ENCODE assay signal across 8 mouse cellular contexts in the genomic region with DNA sequence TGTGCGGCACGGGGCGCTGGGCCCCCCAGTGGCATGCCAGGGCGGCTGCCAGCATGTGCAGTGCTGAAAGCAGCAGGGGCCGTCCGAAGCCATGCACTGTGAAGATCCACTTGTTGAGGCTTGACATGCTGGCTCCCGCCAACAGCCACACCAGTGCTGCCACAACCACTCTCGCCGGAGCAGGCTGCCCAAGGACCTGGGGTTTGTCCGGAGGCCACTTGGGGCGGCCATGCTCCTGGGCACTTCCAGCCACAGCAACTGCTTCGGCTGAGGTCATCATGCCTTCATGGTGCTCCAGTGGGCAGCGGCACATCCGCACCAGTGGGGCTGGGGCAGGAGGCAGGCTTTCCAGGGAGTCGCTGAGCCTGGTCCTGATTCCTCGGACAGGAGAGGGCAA. TPM values are rescaled to one million over a fixed set of nuclear protein-coding genes. Genes with fewer than 3 reads are reported as not detected.
DNase-seq lines count a peak whose midpoint lies in the region; ATAC-seq and TF ChIP-seq lines count a peak whose summit lies in the region.

No protein-coding gene starts in this region.

- no peak overlapping the region for H3K27ac ChIP-seq in testis, adult 2 months (ENCODE audit: control insufficient read depth, insufficient read depth, low read depth, low read length)
- H3K27ac ChIP-seq in kidney, embryonic 16.5 days (ENCODE audit: low read length): no peak overlapping the region
- no peak overlapping the region for H3K27ac ChIP-seq in lung, embryonic 16.5 days (ENCODE audit: low read length)

- H3K27me3 ChIP-seq in testis, adult 2 months (ENCODE audit: control insufficient read depth, insufficient read depth, low read length): 0 out of 2 replicates have a peak, but pooled peaks cover 3% of the 10 kb centered on the region
- H3K27me3 ChIP-seq in kidney, embryonic 16.5 days (ENCODE audit: insufficient read depth, low read length): no peaks in the 10 kb centered on the region; the same call in 1 of the 2 replicates
- no peaks in the 10 kb centered on the region for H3K27me3 ChIP-seq in lung, embryonic 16.5 days (ENCODE audit: control insufficient read depth, insufficient read depth, low read depth, low read length)

- no peaks in the 10 kb centered on the region for H3K36me3 ChIP-seq in testis, adult 2 months (ENCODE audit: control insufficient read depth, insufficient read depth, low read length)
- H3K36me3 ChIP-seq in kidney, embryonic 16.5 days (ENCODE audit: insufficient read depth, low read length): no peaks in the 10 kb centered on the region
- H3K36me3 ChIP-seq in lung, embryonic 16.5 days (ENCODE audit: control insufficient read depth, insufficient read depth, low read length): no peaks in the 10 kb centered on the region

- peak; percentile 28 for ATAC-seq in kidney, embryonic 16.5 days (ENCODE audit: low FRiP score, low TSS enrichment)
- peak; percentile 7; the same call in 1 of the 2 replicates for ATAC-seq in lung, embryonic 16.5 days (ENCODE audit: low read depth)
- ATAC-seq in erythroid progenitor cell, adult 5-6 weeks (replicated peaks; ENCODE audit: low FRiP score, poor library complexity, severe bottlenecking): no peak

- no peak for TF ChIP-seq CTCF in testis, adult 2 months (IDR thresholded peaks at IDR 0.05; ENCODE audit: control insufficient read depth, insufficient read depth, insufficient replicate concordance, low read depth, low read length)

- no peak for DNase-seq in testis, postnatal 10 days (ENCODE audit: low spot score)
- DNase-seq in cerebellum, adult 9-11 months: peak; percentile 73
- DNase-seq in gastrocnemius, postnatal 10 days: peak; percentile 33
- DNase-seq in right cerebral cortex, postnatal 14 days: peak; percentile 43

- 1% methylated on average over 16 of the region's 16 CpGs for WGBS in kidney, embryonic 16.5 days
- WGBS in lung, embryonic 16.5 days: 2% methylated on average over 16 of the region's 16 CpGs

- H3K4me1 ChIP-seq in testis, adult 2 months (ENCODE audit: control insufficient read depth, insufficient read depth, low read length): peaks cover 17% of the 10 kb centered on the region
- peaks cover 29% of the 10 kb centered on the region for H3K4me1 ChIP-seq in kidney, embryonic 16.5 days (ENCODE audit: insufficient read depth, low read length)
- H3K4me1 ChIP-seq in lung, embryonic 16.5 days (replicated peaks; ENCODE audit: control insufficient read depth, insufficient read depth, low read length): peaks cover 26% of the 10 kb centered on the region

- H3K4me2 ChIP-seq in kidney, embryonic 16.5 days (replicated peaks; ENCODE audit: low read depth, low read length): peak overlapping the region; percentile 95
- peak overlapping the region; percentile 92 for H3K4me2 ChIP-seq in lung, embryonic 16.5 days (ENCODE audit: low read depth, low read length)

- H3K9me3 ChIP-seq in kidney, embryonic 16.5 days (ENCODE audit: low read length): no peaks in the 10 kb centered on the region
- H3K9me3 ChIP-seq in lung, embryonic 16.5 days (ENCODE audit: control insufficient read depth, low read length): no peaks in the 10 kb centered on the region

- H3K4me3 ChIP-seq in testis, adult 2 months (ENCODE audit: control insufficient read depth, low read depth, low read length): peak overlapping the region; percentile 68
- peak overlapping the region; percentile 60 for H3K4me3 ChIP-seq in kidney, embryonic 16.5 days (ENCODE audit: low read length)
- H3K4me3 ChIP-seq in lung, embryonic 16.5 days (ENCODE audit: low read length): peak overlapping the region; percentile 66

- TF ChIP-seq POLR2A in testis, adult 2 months (IDR thresholded peaks at IDR 0.05; ENCODE audit: control insufficient read depth, low read depth, low read length): no peak

- H3K9ac ChIP-seq in kidney, embryonic 16.5 days (replicated peaks; ENCODE audit: low read length): peak overlapping the region; percentile 71
- H3K9ac ChIP-seq in lung, embryonic 16.5 days (ENCODE audit: low read length): peak overlapping the region; percentile 67

RNA-seq across cellular contexts. Expression of gene Slc35e4, which starts 1.6 kb away (rescaled TPM):
- polyA plus RNA-seq in testis, adult 2 months (2012; rRNA removed): 0.64 and 0.72 TPM in 2 replicates
- total RNA-seq in gastrocnemius, postnatal 10 days (2021): 10 to 100 TPM; 15.8 to 19.4 TPM
- 5.0 and 6.1 TPM in 2 replicates for polyA plus RNA-seq in kidney, embryonic 16.5 days (2015; fragmentation: Nextera tagmentation; extraction: Ambion mirVana)
- 3.5 and 4.4 TPM in 2 replicates for polyA plus RNA-seq in lung, embryonic 16.5 days (2015; fragmentation: Nextera tagmentation; extraction: Ambion mirVana)
- 0.42 TPM in 1 of 2 replicates, not detected in the other for total RNA-seq in erythroid progenitor cell, adult 5-6 weeks (2015; ENCODE audit: low replicate concordance)
- 0.76 TPM in 1 of 2 replicates, not detected in the other for total RNA-seq in erythroid progenitor cell, adult 5-6 weeks (2017; ENCODE audit: low replicate concordance)

RNA-seq across cellular contexts. Expression of gene Dusp18, which starts 17.8 kb away (rescaled TPM):
- polyA plus RNA-seq in testis, adult 2 months (2012; rRNA removed): 28.1 and 30.4 TPM in 2 replicates
- total RNA-seq in gastrocnemius, postnatal 10 days (2021): 1 to 10 TPM; 2.1 to 2.8 TPM
- polyA plus RNA-seq in kidney, embryonic 16.5 days (2015; fragmentation: Nextera tagmentation; extraction: Ambion mirVana): 14.7 and 16.4 TPM in 2 replicates
- 11.7 and 12.6 TPM in 2 replicates for polyA plus RNA-seq in lung, embryonic 16.5 days (2015; fragmentation: Nextera tagmentation; extraction: Ambion mirVana)
- not detected in 2 replicates for total RNA-seq in erythroid progenitor cell, adult 5-6 weeks (2015; ENCODE audit: low replicate concordance)
- total RNA-seq in erythroid progenitor cell, adult 5-6 weeks (2017; ENCODE audit: low replicate concordance): not detected in 2 replicates

RNA-seq across cellular contexts. Expression of gene 4921536K21Rik, which starts 18.0 kb away (rescaled TPM):
- polyA plus RNA-seq in testis, adult 2 months (2012; rRNA removed): 48.4 and 56.7 TPM in 2 replicates
- total RNA-seq in gastrocnemius, postnatal 10 days (2021): under 1 TPM in 1 of 2 experiments, not detected in 1; 0.23 TPM
- polyA plus RNA-seq in kidney, embryonic 16.5 days (2015; fragmentation: Nextera tagmentation; extraction: Ambion mirVana): 0.62 and 0.71 TPM in 2 replicates
- 0.47 and 0.79 TPM in 2 replicates for polyA plus RNA-seq in lung, embryonic 16.5 days (2015; fragmentation: Nextera tagmentation; extraction: Ambion mirVana)
- total RNA-seq in erythroid progenitor cell, adult 5-6 weeks (2015; ENCODE audit: low replicate concordance): not detected in 2 replicates
- not detected in 2 replicates for total RNA-seq in erythroid progenitor cell, adult 5-6 weeks (2017; ENCODE audit: low replicate concordance)

RNA-seq across cellular contexts. Expression of gene Tcn2, which starts 19.1 kb away (rescaled TPM):
- 16.2 and 18.5 TPM in 2 replicates for polyA plus RNA-seq in testis, adult 2 months (2012; rRNA removed)
- total RNA-seq in gastrocnemius, postnatal 10 days (2021): 10 to 100 TPM; 17.4 to 22.2 TPM
- polyA plus RNA-seq in kidney, embryonic 16.5 days (2015; fragmentation: Nextera tagmentation; extraction: Ambion mirVana): 152 and 173 TPM in 2 replicates
- 69.7 and 70.1 TPM in 2 replicates for polyA plus RNA-seq in lung, embryonic 16.5 days (2015; fragmentation: Nextera tagmentation; extraction: Ambion mirVana)
- 26.3 and 26.4 TPM in 2 replicates for total RNA-seq in erythroid progenitor cell, adult 5-6 weeks (2015; ENCODE audit: low replicate concordance)
- 8.5 and 22.8 TPM in 2 replicates for total RNA-seq in erythroid progenitor cell, adult 5-6 weeks (2017; ENCODE audit: low replicate concordance)

RNA-seq across cellular contexts. Expression of gene Osbp2, which starts 49.2 kb away (rescaled TPM):
- 710 and 768 TPM in 2 replicates for polyA plus RNA-seq in testis, adult 2 months (2012; rRNA removed)
- total RNA-seq in gastrocnemius, postnatal 10 days (2021): under 1 TPM; 0.49 to 0.88 TPM
- 1.1 and 1.2 TPM in 2 replicates for polyA plus RNA-seq in kidney, embryonic 16.5 days (2015; fragmentation: Nextera tagmentation; extraction: Ambion mirVana)
- polyA plus RNA-seq in lung, embryonic 16.5 days (2015; fragmentation: Nextera tagmentation; extraction: Ambion mirVana): 0.23 and 0.60 TPM in 2 replicates
- total RNA-seq in erythroid progenitor cell, adult 5-6 weeks (2015; ENCODE audit: low replicate concordance): not detected in 2 replicates
- total RNA-seq in erythroid progenitor cell, adult 5-6 weeks (2017; ENCODE audit: low replicate concordance): not detected in 2 replicates

Comparison
In these comparisons a context has a peak if more than half of its experiments do, and no peak if none do; other contexts are left out.
1. RNA of gene 4921536K21Rik, which starts 18.0 kb away (polyA plus RNA-seq): 48.4 to 56.7 TPM in testis, adult 2 months; 0.47 to 0.79 TPM in lung, embryonic 16.5 days and 0.62 to 0.71 TPM in kidney, embryonic 16.5 days; every median in the first group is over 10 times any median in the second.
2. Peak in every context shown above with its lines, with median percentiles within 50 percentile points of each other: H3K4me3 ChIP-seq.